Mouse (Mus musculus) mesoderm, embryonic 11.5 days (tissue): ENCODE results near the gene Pdzrn3.

Experiments used
- DNase-seq: peaks from one replicate; pipeline ENCODE4 v3.0.0-alpha.2; 2012; ENCODE audit warnings: low read depth, low spot score

Pdzrn3 gene

GRCm38 (mm10) chr6:101377167-101377934, at the start of gene Pdzrn3:
TSS of gene Pdzrn3 (minus strand) at chr6:101377897.
- DNase-seq: peak; percentile 86

GRCm38 (mm10) chr6:101427296-101427695, 49.6 kb upstream of the Pdzrn3 start:
- no peak for DNase-seq

GRCm38 (mm10) chr6:101426301-101426700, 48.6 kb upstream of the Pdzrn3 start:
- DNase-seq: no peak

GRCm38 (mm10) chr6:101422084-101422954, 44.6 kb upstream of the Pdzrn3 start:
- no peak for DNase-seq

GRCm38 (mm10) chr6:101418213-101418612, 40.5 kb upstream of the Pdzrn3 start:
- DNase-seq: no peak

- no peak for DNase-seq
These were observed 34.0 kb upstream of the Pdzrn3 start for GRCm38 (mm10) chr6:101411701-101412100.

- DNase-seq: no peak
These were observed 33.4 kb upstream of the Pdzrn3 start for GRCm38 (mm10) chr6:101411064-101411463.

GRCm38 (mm10) chr6:101396711-101397110, 19.0 kb upstream of the Pdzrn3 start:
- no peak for DNase-seq

GRCm38 (mm10) chr6:101395908-101396307, 18.2 kb upstream of the Pdzrn3 start:
- no peak for DNase-seq

GRCm38 (mm10) chr6:101392801-101393117, 15.1 kb upstream of the Pdzrn3 start:
- no peak for DNase-seq

- no peak for DNase-seq
These were observed 14.6 kb upstream of the Pdzrn3 start for GRCm38 (mm10) chr6:101392107-101392800.

GRCm38 (mm10) chr6:101385490-101385889, 7.8 kb upstream of the Pdzrn3 start:
- DNase-seq: no peak

- DNase-seq: no peak
These were observed 7.3 kb upstream of the Pdzrn3 start for GRCm38 (mm10) chr6:101384958-101385357.

GRCm38 (mm10) chr6:101384476-101384875, 6.8 kb upstream of the Pdzrn3 start:
- no peak for DNase-seq

- no peak for DNase-seq
These were observed 5.2 kb upstream of the Pdzrn3 start for GRCm38 (mm10) chr6:101382891-101383290.

GRCm38 (mm10) chr6:101379546-101379945, 1.8 kb upstream of the Pdzrn3 start:
- DNase-seq: no peak

GRCm38 (mm10) chr6:101377935-101378609, 375 bp upstream of the Pdzrn3 start:
- DNase-seq: peak; percentile 92

- DNase-seq: no peak
These were observed 1.1 kb downstream of the Pdzrn3 start for GRCm38 (mm10) chr6:101376511-101377166.

- DNase-seq: no peak
These were observed 1.6 kb downstream of the Pdzrn3 start for GRCm38 (mm10) chr6:101376049-101376448.

- peak; percentile 87 for DNase-seq
These were observed 3.0 kb downstream of the Pdzrn3 start for GRCm38 (mm10) chr6:101374721-101375120.

GRCm38 (mm10) chr6:101374186-101374585, 3.5 kb downstream of the Pdzrn3 start:
- DNase-seq: no peak
